Mouse (Mus musculus): ENCODE data around the gene 4933414I15Rik. TPM values are rescaled to one million over a fixed set of nuclear protein-coding genes. Genes with fewer than 3 reads are reported as not detected.
A peak's percentile ranks its signal among the peaks of the same experiment; 100 is the strongest.

The 4933414I15Rik gene
- polyA plus RNA-seq, 1 experiment from 2014 or later: not detected

- peak overlapping the region; percentile 56; the same call in 1 of the 2 replicates for H3K27ac ChIP-seq
- H3K4me2 ChIP-seq: peak overlapping the region; percentile 94
- H3K4me1 ChIP-seq: peaks cover 10% of the 10 kb centered on the region
- peak overlapping the region; percentile 72 for H3K9ac ChIP-seq
- peak overlapping the region; percentile 79 for H3K4me3 ChIP-seq
- peaks cover 4% of the 10 kb centered on the region; the same call in 1 of the 2 replicates for H3K27me3 ChIP-seq
- H3K9me3 ChIP-seq: no peaks in the 10 kb centered on the region
- peak; percentile 48 for ATAC-seq (ENCODE audit: borderline replicate concordance, extremely low read depth, low FRiP score, low TSS enrichment)
- WGBS: 0% methylated on average over 16 of the region's 16 CpGs
- H3K36me3 ChIP-seq: no peaks in the 10 kb centered on the region
These were observed 12.5 kb downstream of the 4933414I15Rik start for GRCm38 (mm10) chr11:50931021-50931420.

GRCm38 (mm10) chr11:50930469-50931014 lies 13.0 kb downstream of the 4933414I15Rik start:
- Histone ChIP-seq H3K4me2 (peak overlapping the region; percentile 94), H3K9me3 (no peaks in the 10 kb centered on the region), H3K4me3 (peak overlapping the region; percentile 79), H3K27me3 (peaks cover 4% of the 10 kb centered on the region; the same call in 1 of the 2 replicates), H3K4me1 (peaks cover 10% of the 10 kb centered on the region), H3K36me3 (no peaks in the 10 kb centered on the region), H3K9ac (peak overlapping the region; percentile 72), H3K27ac (no peak overlapping the region)
- 12% methylated on average over 14 of the region's 14 CpGs for WGBS
- ATAC-seq (ENCODE audit: borderline replicate concordance, extremely low read depth, low FRiP score, low TSS enrichment): no peak

GRCm38 (mm10) chr11:50915671-50916320 lies 27.8 kb downstream of the 4933414I15Rik start, which contains the start of gene Zfp2:
Gene Zfp2, minus strand, starts transcription at chr11:50916165.
- H3K27me3 ChIP-seq: no peaks in the 10 kb centered on the region
- peak within 1 kb of the TSS; percentile 59 for H3K27ac ChIP-seq
- H3K4me1 ChIP-seq: 0 out of 2 replicates have a peak, but pooled peaks cover 4% of the 10 kb centered on the region
- peaks cover 13% of the 10 kb centered on the region for H3K36me3 ChIP-seq
- WGBS: under 1% methylated on average over 47 of the region's 47 CpGs
- H3K9ac ChIP-seq: peak within 1 kb of the TSS; percentile 85
- no peaks in the 10 kb centered on the region for H3K9me3 ChIP-seq
- H3K4me2 ChIP-seq: peak within 1 kb of the TSS; percentile 60
- peak within 1 kb of the TSS; percentile 71 for H3K4me3 ChIP-seq
- peak; percentile 97 for ATAC-seq (ENCODE audit: borderline replicate concordance, extremely low read depth, low FRiP score, low TSS enrichment)

- H3K36me3 ChIP-seq: peaks cover 27% of the 10 kb centered on the region
- H3K4me2 ChIP-seq: no peak overlapping the region
- WGBS: 90% methylated on average over 3 of the region's 3 CpGs
- H3K9ac ChIP-seq: no peak overlapping the region
- no peaks in the 10 kb centered on the region for H3K9me3 ChIP-seq
- no peak overlapping the region for H3K4me3 ChIP-seq
- H3K27ac ChIP-seq: no peak overlapping the region
- no peaks in the 10 kb centered on the region for H3K27me3 ChIP-seq
- ATAC-seq (ENCODE audit: borderline replicate concordance, extremely low read depth, low FRiP score, low TSS enrichment): no peak
- H3K4me1 ChIP-seq: 0 out of 2 replicates have a peak, but pooled peaks cover 4% of the 10 kb centered on the region
These were observed 29.1 kb downstream of the 4933414I15Rik start for GRCm38 (mm10) chr11:50914461-50914860.

GRCm38 (mm10) chr11:50913301-50913700 lies 30.3 kb downstream of the 4933414I15Rik start:
- WGBS: 67% methylated on average over 1 of the region's 1 CpGs
- no peak for ATAC-seq (ENCODE audit: borderline replicate concordance, extremely low read depth, low FRiP score, low TSS enrichment)
- Histone ChIP-seq H3K4me2 (no peak overlapping the region), H3K9me3 (no peaks in the 10 kb centered on the region), H3K27me3 (no peaks in the 10 kb centered on the region), H3K4me1 (0 out of 2 replicates have a peak, but pooled peaks cover 4% of the 10 kb centered on the region), H3K36me3 (peaks cover 38% of the 10 kb centered on the region), H3K4me3 (no peak overlapping the region), H3K27ac (no peak overlapping the region), H3K9ac (no peak overlapping the region)

- no peak overlapping the region for H3K9ac ChIP-seq
- no peak overlapping the region for H3K4me2 ChIP-seq
- WGBS: 91% methylated on average over 5 of the region's 5 CpGs
- H3K36me3 ChIP-seq: peaks cover 86% of the 10 kb centered on the region
- no peak overlapping the region for H3K4me3 ChIP-seq
- ATAC-seq (ENCODE audit: borderline replicate concordance, extremely low read depth, low FRiP score, low TSS enrichment): no peak
- H3K4me1 ChIP-seq: no peaks in the 10 kb centered on the region
- H3K9me3 ChIP-seq: peaks cover 7% of the 10 kb centered on the region; the same call in 1 of the 2 replicates
- no peak overlapping the region for H3K27ac ChIP-seq
- no peaks in the 10 kb centered on the region for H3K27me3 ChIP-seq
These were observed 35.4 kb downstream of the 4933414I15Rik start for GRCm38 (mm10) chr11:50908136-50908535.

GRCm38 (mm10) chr11:50897359-50897758 lies 46.2 kb downstream of the 4933414I15Rik start:
- Histone ChIP-seq H3K9me3 (peaks cover 38% of the 10 kb centered on the region), H3K9ac (no peak overlapping the region), H3K4me1 (no peaks in the 10 kb centered on the region), H3K27me3 (no peaks in the 10 kb centered on the region), H3K36me3 (peaks cover 32% of the 10 kb centered on the region), H3K4me2 (no peak overlapping the region), H3K4me3 (no peak overlapping the region), H3K27ac (no peak overlapping the region)
- WGBS: 78% methylated on average over 1 of the region's 1 CpGs
- no peak for ATAC-seq (ENCODE audit: borderline replicate concordance, extremely low read depth, low FRiP score, low TSS enrichment)

GRCm38 (mm10) chr11:50892441-50892840 lies 51.1 kb downstream of the 4933414I15Rik start:
- Histone ChIP-seq H3K27me3 (no peaks in the 10 kb centered on the region), H3K27ac (no peak overlapping the region), H3K4me3 (no peak overlapping the region), H3K36me3 (no peaks in the 10 kb centered on the region), H3K4me1 (0 out of 2 replicates have a peak, but pooled peaks cover 3% of the 10 kb centered on the region), H3K4me2 (no peak overlapping the region), H3K9ac (no peak overlapping the region), H3K9me3 (no peaks in the 10 kb centered on the region)
- ATAC-seq (ENCODE audit: borderline replicate concordance, extremely low read depth, low FRiP score, low TSS enrichment): no peak
- 37% methylated on average over 2 of the region's 2 CpGs for WGBS

Other genes with a start within 250 kb of the 4933414I15Rik start
- gene Zfp354c, start 116.0 kb downstream of the 4933414I15Rik start, polyA plus RNA-seq (2015; fragmentation: Nextera tagmentation; extraction: Ambion mirVana): 21.5 and 23.9 TPM in 2 replicates
- gene Zfp879, start 102.2 kb downstream of the 4933414I15Rik start, polyA plus RNA-seq (2015; fragmentation: Nextera tagmentation; extraction: Ambion mirVana): 0.53 and 0.85 TPM in 2 replicates
- 0.04 TPM in 1 of 2 replicates, not detected in the other for gene Grm6, start 93.1 kb downstream of the 4933414I15Rik start, polyA plus RNA-seq (2015; fragmentation: Nextera tagmentation; extraction: Ambion mirVana)
- gene Zfp454, start 56.1 kb downstream of the 4933414I15Rik start, polyA plus RNA-seq (2015; fragmentation: Nextera tagmentation; extraction: Ambion mirVana): 8.1 and 9.2 TPM in 2 replicates
- 13.0 and 13.3 TPM in 2 replicates for gene Zfp2, start 27.6 kb downstream of the 4933414I15Rik start, polyA plus RNA-seq (2015; fragmentation: Nextera tagmentation; extraction: Ambion mirVana)
- 1.3 and 1.4 TPM in 2 replicates for gene Zfp354b, start 12.1 kb downstream of the 4933414I15Rik start, polyA plus RNA-seq (2015; fragmentation: Nextera tagmentation; extraction: Ambion mirVana)
- gene Prop1, start 10.0 kb upstream of the 4933414I15Rik start, polyA plus RNA-seq (2015; fragmentation: Nextera tagmentation; extraction: Ambion mirVana): not detected in 2 replicates
- not detected in 2 replicates for gene Olfr1378, start 22.8 kb upstream of the 4933414I15Rik start, polyA plus RNA-seq (2015; fragmentation: Nextera tagmentation; extraction: Ambion mirVana)
- gene Olfr1377, start 38.2 kb upstream of the 4933414I15Rik start, polyA plus RNA-seq (2015; fragmentation: Nextera tagmentation; extraction: Ambion mirVana): not detected in 2 replicates
- not detected in 2 replicates for gene Olfr51, start 59.8 kb upstream of the 4933414I15Rik start, polyA plus RNA-seq (2015; fragmentation: Nextera tagmentation; extraction: Ambion mirVana)
- gene Olfr54, start 70.5 kb upstream of the 4933414I15Rik start, polyA plus RNA-seq (2015; fragmentation: Nextera tagmentation; extraction: Ambion mirVana): not detected in 2 replicates
- gene Olfr1375, start 104.3 kb upstream of the 4933414I15Rik start, polyA plus RNA-seq (2015; fragmentation: Nextera tagmentation; extraction: Ambion mirVana): not detected in 2 replicates
- gene Zfp354a, start 115.5 kb upstream of the 4933414I15Rik start, polyA plus RNA-seq (2015; fragmentation: Nextera tagmentation; extraction: Ambion mirVana): 7.8 and 10.2 TPM in 2 replicates

All from lung, embryonic 15.5 days (tissue).